Mouse (Mus musculus): Measurements from ENCODE around the gene Olfr1418.

Olfr1418 gene

DNA sequence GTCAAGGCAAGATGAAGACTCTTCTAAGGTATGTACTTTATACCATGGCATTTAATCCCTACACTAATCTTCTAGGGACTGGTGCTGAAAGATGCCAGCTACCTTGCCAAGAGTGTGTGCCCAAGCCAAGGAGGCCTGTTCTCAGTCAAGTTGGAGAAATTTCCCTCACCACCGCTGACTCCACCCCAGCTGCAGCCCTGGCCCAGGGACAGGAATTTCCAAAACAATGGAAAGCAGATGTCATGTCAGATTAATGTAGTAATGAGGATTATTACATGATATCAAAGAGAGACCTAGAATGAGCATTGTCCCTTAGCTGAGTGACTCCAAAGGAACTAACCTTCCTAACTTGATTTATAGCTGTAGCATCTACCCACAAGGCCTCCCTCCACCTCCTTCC, 50.0 kb downstream of the Olfr1418 start:
- DNase-seq (ENCODE audit: low spot score in 2 of 2): no peak

GRCm38 (mm10) chr19:11810003-11810758, 50.7 kb downstream of the Olfr1418 start:
- DNase-seq (ENCODE audit: low spot score in 2 of 2): no peak

DNA sequence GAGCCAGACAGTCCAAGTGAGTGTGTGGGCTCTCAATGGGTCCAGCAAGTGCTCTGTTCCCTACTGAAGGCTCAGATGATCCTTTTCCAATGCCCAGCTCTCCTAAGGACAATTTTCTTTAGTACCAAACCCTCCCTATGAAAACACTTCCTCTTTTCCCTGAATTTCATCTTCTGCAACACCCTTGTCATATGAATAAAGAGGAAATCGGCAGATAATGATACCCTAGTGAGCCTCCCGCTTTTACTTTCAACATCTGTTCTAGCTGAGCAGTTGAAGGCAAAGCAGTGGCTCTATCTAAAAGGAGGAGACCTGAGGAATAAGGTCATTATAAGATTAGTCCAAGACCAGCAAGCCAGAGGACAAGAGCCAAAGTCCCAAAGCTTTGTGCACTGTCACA, 52.4 kb downstream of the Olfr1418 start:
- DNase-seq (ENCODE audit: low spot score in 2 of 2): no peak

GRCm38 (mm10) chr19:11807822-11808221, 53.0 kb downstream of the Olfr1418 start:
- DNase-seq (ENCODE audit: low spot score in 2 of 2): no peak

- DNase-seq (ENCODE audit: low spot score in 2 of 2): no peak
These were observed 53.6 kb downstream of the Olfr1418 start for GRCm38 (mm10) chr19:11807251-11807650.

DNA sequence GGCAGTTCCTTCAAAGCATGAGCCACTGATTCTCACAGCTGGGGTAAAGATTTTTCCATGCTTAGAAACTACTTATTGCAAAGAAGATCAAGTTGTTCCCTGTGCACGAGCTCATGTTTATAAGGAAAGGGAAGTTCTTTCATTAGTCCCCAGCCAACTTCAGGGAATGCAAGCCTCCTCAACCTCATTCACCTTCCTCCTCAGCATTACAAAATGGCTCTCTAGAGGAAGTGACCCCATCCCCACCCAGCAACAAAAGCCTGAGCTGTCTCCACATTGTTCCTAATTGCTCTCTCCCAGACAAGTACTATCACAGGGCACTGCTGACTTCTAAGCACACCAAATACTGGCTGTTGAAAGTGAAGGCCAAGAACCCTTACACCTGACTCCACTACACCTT, 56.4 kb downstream of the Olfr1418 start:
- DNase-seq (ENCODE audit: low spot score in 2 of 2): no peak

Data from frontal cortex, postnatal 25 days (tissue).